ENCODE assay signal across 8 mouse cellular contexts in the genomic region with DNA sequence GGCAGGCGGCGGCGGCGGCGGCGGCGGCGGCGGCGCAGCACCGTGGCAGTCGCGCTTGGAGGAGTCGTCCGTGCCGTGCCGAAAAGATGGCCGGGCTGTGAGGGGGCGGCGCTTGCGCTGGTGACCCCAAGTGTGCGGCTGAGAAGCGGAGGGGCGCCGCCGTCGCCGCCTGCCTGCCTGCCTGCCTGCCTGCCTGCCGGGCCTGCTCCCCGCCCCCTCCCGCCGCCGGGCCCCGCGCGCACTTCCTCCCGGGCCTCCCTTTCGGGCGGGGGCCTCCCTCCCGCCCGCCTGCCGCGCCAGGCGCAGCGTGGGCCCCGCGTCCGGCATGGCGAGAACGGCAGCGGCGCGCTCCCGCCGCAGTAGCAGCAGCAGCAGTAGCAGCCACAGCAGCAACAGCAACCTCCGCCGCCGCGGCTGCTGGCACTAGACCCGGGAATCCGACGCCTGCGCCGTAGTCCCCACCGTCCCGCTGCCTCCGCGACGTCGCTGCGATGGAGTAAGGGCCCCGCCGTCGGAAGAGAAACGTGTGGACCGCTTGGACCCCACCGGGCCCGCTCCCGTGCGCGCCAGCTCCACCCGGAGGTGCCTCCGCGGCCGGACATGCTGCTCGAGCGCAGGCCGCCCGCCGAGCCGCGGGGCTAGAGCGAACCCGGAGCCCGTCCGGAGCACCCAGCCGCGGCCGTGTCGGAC. TPM values are rescaled to one million over a fixed set of nuclear protein-coding genes. Genes with fewer than 3 reads are reported as not detected.
DNase-seq lines count a peak whose midpoint lies in the region; ATAC-seq and TF ChIP-seq lines count a peak whose summit lies in the region.

No protein-coding gene starts in this region.

- peak; percentile 90 for DNase-seq in cerebellum, adult 11-12 months
- peak; percentile 84 to 89 for DNase-seq in heart, postnatal 36 days
- peak; percentile 90 for DNase-seq in layer of hippocampus, adult 9-11 months
- peak; percentile 83 for DNase-seq in ovary, adult 18-20 months (ENCODE audit: low spot score)
- peak; percentile 89 for DNase-seq in thymus, postnatal 0 days (ENCODE audit: low spot score)

- H3K27me3 ChIP-seq in ES-Bruce4 (ENCODE audit: control insufficient read depth, insufficient read depth, low read length, poor library complexity, severe bottlenecking) = no peaks in the 10 kb centered on the region
- H3K27me3 ChIP-seq in forebrain, embryonic 16.5 days (replicated peaks; ENCODE audit: control insufficient read depth, insufficient read depth, low read length) = no peaks in the 10 kb centered on the region
- no peaks in the 10 kb centered on the region for H3K27me3 ChIP-seq in lung, embryonic 16.5 days (ENCODE audit: control insufficient read depth, insufficient read depth, low read depth, low read length)

- no peak for TF ChIP-seq EP300 in ES-Bruce4 (IDR thresholded peaks at IDR 0.05; ENCODE audit: insufficient read depth, low read depth, low read length)

- intact Hi-C loops in heart, postnatal 36 days (cut with DNase I) = loop anchor here (2.0 to 10.0 kb wide), 6 partner anchors 30 to 622 kb away; a partner anchor contains a TSS

- peak overlapping the region; percentile 83 for H3K4me2 ChIP-seq in forebrain, embryonic 16.5 days (ENCODE audit: low read length)
- peak overlapping the region; percentile 21; the same call in 1 of the 2 replicates for H3K4me2 ChIP-seq in lung, embryonic 16.5 days (ENCODE audit: low read depth, low read length)

- TF ChIP-seq POLR2A in ES-Bruce4 (IDR thresholded peaks at IDR 0.05; ENCODE audit: insufficient read depth, low read length) = no peak

- H3K36me3 ChIP-seq in ES-Bruce4 (ENCODE audit: control insufficient read depth, insufficient read depth, low read length, poor library complexity, severe bottlenecking) = peaks cover 2% of the 10 kb centered on the region; the same call in 1 of the 2 replicates
- H3K36me3 ChIP-seq in forebrain, embryonic 16.5 days (ENCODE audit: control insufficient read depth, insufficient read depth) = no peaks in the 10 kb centered on the region
- no peaks in the 10 kb centered on the region for H3K36me3 ChIP-seq in lung, embryonic 16.5 days (ENCODE audit: control insufficient read depth, insufficient read depth, low read length)

- 0% methylated on average over 84 of the region's 100 CpGs for WGBS in forebrain, embryonic 16.5 days
- under 1% methylated on average over 69 of the region's 100 CpGs for WGBS in lung, embryonic 16.5 days

- peak overlapping the region; percentile 84 for H3K4me3 ChIP-seq in ES-Bruce4 (ENCODE audit: low read depth, low read length)
- peak overlapping the region; percentile 98 for H3K4me3 ChIP-seq in forebrain, embryonic 16.5 days (replicated peaks; ENCODE audit: low read length)
- peak overlapping the region; percentile 81 for H3K4me3 ChIP-seq in lung, embryonic 16.5 days (ENCODE audit: low read length)

- H3K4me1 ChIP-seq in ES-Bruce4 (ENCODE audit: control insufficient read depth, insufficient read depth, low read length) = no peaks in the 10 kb centered on the region
- H3K4me1 ChIP-seq in forebrain, embryonic 16.5 days (replicated peaks; ENCODE audit: control insufficient read depth, insufficient read depth, low read length) = peaks cover 20% of the 10 kb centered on the region
- H3K4me1 ChIP-seq in lung, embryonic 16.5 days (replicated peaks; ENCODE audit: control insufficient read depth, insufficient read depth, low read length) = peaks cover 20% of the 10 kb centered on the region

- peak overlapping the region; percentile 96 for H3K9ac ChIP-seq in ES-Bruce4 (ENCODE audit: low read depth, poor library complexity, severe bottlenecking)
- peak overlapping the region; percentile 99 for H3K9ac ChIP-seq in forebrain, embryonic 16.5 days (replicated peaks; ENCODE audit: low read depth, low read length)
- peak overlapping the region; percentile 100 for H3K9ac ChIP-seq in lung, embryonic 16.5 days (ENCODE audit: low read length)

- H3K9me3 ChIP-seq in ES-Bruce4 (replicated peaks; ENCODE audit: control insufficient read depth, insufficient read depth, low read length, poor library complexity, severe bottlenecking) = no peaks in the 10 kb centered on the region
- H3K9me3 ChIP-seq in forebrain, embryonic 16.5 days (ENCODE audit: control insufficient read depth, low read length) = no peaks in the 10 kb centered on the region
- H3K9me3 ChIP-seq in lung, embryonic 16.5 days (ENCODE audit: control insufficient read depth, low read length) = no peaks in the 10 kb centered on the region; the same call in 1 of the 2 replicates

- H3K27ac ChIP-seq in ES-Bruce4 (ENCODE audit: insufficient read depth, low read length) = peak overlapping the region; percentile 60
- peak overlapping the region; percentile 99 for H3K27ac ChIP-seq in forebrain, embryonic 16.5 days (ENCODE audit: low read length)
- peak overlapping the region; percentile 100 for H3K27ac ChIP-seq in lung, embryonic 16.5 days (ENCODE audit: low read length)

- TF ChIP-seq CTCF in ES-Bruce4 (IDR thresholded peaks at IDR 0.05; ENCODE audit: low read depth, low read length) = no peak

- ATAC-seq in forebrain, embryonic 16.5 days = peak; percentile 75
- peak; percentile 83 for ATAC-seq in lung, embryonic 16.5 days (ENCODE audit: low read depth)

RNA-seq across cellular contexts. Expression of a gene that starts 0.6 kb away (rescaled TPM):
- 42.4 and 46.1 TPM in 2 replicates for polyA plus RNA-seq in ES-Bruce4 (2011; ENCODE audit: insufficient read depth, insufficient read length, low read depth, missing spikeins)
- 5.0 and 5.4 TPM in 2 replicates for polyA plus RNA-seq in forebrain, embryonic 16.5 days (2015; fragmentation: Nextera tagmentation; extraction: Ambion mirVana)
- 10 to 100 TPM; 32.1 to 38.5 TPM for total RNA-seq in heart, postnatal 36 days (2021)
- polyA plus RNA-seq in lung, embryonic 16.5 days (2015; fragmentation: Nextera tagmentation; extraction: Ambion mirVana) = 3.7 and 3.9 TPM in 2 replicates
- 9.5 and 11.7 TPM in 2 replicates for polyA plus RNA-seq in thymus, postnatal 0 days (2015; fragmentation: Nextera tagmentation; extraction: Ambion mirVana)

RNA-seq across cellular contexts. Expression of a gene that starts 39.8 kb away (rescaled TPM):
- 16.1 and 17.8 TPM in 2 replicates for polyA plus RNA-seq in ES-Bruce4 (2011; ENCODE audit: insufficient read depth, insufficient read length, low read depth, missing spikeins)
- 19.9 and 20.7 TPM in 2 replicates for polyA plus RNA-seq in forebrain, embryonic 16.5 days (2015; fragmentation: Nextera tagmentation; extraction: Ambion mirVana)
- total RNA-seq in heart, postnatal 36 days (2021) = 100 to 1,000 TPM; 103 to 107 TPM
- polyA plus RNA-seq in lung, embryonic 16.5 days (2015; fragmentation: Nextera tagmentation; extraction: Ambion mirVana) = 22.1 and 22.5 TPM in 2 replicates
- polyA plus RNA-seq in thymus, postnatal 0 days (2015; fragmentation: Nextera tagmentation; extraction: Ambion mirVana) = 13.4 and 13.9 TPM in 2 replicates

Comparison
In these comparisons a context has a peak if more than half of its experiments do, and no peak if none do; other contexts are left out.
1. Peak in every context shown above with its lines: DNase-seq, ATAC-seq, H3K4me3 ChIP-seq and H3K27ac ChIP-seq.